Mouse (Mus musculus) left cerebral cortex, adult 2 months (tissue): ENCODE measurements around the gene Zdhhc22. TPM values are rescaled to one million over a fixed set of nuclear protein-coding genes. Genes with fewer than 3 reads are reported as not detected.

ENCODE experiments used
- DNase-seq, 2 experiments: peaks; one replicate each; pipeline ENCODE4 v3.0.0; 2021 to 2022; ENCODE audit warnings: low spot score in 2 of 2, mixed read lengths in 1 of 2; ENCODE audit errors: extremely low spot score in 1 of 2
- H3K27ac ChIP-seq: fragments of 200-600 bp; 2 replicates; pipeline ENCODE4 v1.8.1; 2022
- H3K4me3 ChIP-seq: fragments of 200-600 bp; 2 replicates; pipeline ENCODE4 v1.8.1; 2022
- CTCF ChIP-seq: fragments of 200-600 bp; IDR thresholded peaks from 2 replicates; pipeline ENCODE4 v1.8.1; 2022; ENCODE audit warnings: antibody characterized with exemption, mild to moderate bottlenecking, moderate library complexity
- intact Hi-C: fragments of 180-260 bp; cut with DNase I; formaldehyde crosslinking; loops from one replicate; pipeline ENCODE4 v1.15.1; 2025
- total RNA-seq, 2 experiments: library from RNA; stranded (reverse); gene quantifications; 2 replicates each; pipeline ENCODE4 v1.2.3; 2021

Gene Zdhhc22
- total RNA-seq, 2 experiments from 2014 or later = 59.1 to 61.3 TPM

DNA sequence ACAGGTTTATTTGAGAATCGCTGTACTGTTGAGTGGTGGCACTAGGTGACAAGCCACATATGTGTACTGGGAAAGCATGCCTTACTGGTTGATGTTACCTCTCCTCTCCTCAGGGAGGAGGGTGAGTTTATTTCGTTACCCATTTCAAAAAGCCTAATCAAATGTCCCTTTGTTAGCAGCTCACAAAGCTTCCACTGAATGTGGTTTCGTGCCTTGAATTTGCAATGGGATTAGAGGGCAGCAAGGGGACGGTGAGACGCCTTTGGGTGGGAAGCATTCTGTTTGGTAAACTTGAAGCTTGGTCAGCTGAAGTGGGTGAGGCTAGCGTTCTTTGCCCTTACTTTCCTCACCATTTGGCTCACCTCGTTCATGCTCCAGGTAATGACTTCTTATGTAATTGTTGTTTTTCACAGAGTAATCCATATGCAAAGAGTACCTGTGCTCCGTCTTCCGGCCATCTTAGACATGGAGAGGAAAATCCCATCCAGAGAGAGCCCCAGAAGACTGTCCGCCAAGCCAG, 37.8 kb downstream of the Zdhhc22 start:
- Histone ChIP-seq H3K4me3 (peak overlapping the region; percentile 20; the same call in 1 of the 2 replicates), H3K27ac (peak overlapping the region; percentile 41)
- DNase-seq = no peak
- TF ChIP-seq CTCF = no peak; the same call in 1 of the 2 replicates
- intact Hi-C loops = no loop called here

DNA sequence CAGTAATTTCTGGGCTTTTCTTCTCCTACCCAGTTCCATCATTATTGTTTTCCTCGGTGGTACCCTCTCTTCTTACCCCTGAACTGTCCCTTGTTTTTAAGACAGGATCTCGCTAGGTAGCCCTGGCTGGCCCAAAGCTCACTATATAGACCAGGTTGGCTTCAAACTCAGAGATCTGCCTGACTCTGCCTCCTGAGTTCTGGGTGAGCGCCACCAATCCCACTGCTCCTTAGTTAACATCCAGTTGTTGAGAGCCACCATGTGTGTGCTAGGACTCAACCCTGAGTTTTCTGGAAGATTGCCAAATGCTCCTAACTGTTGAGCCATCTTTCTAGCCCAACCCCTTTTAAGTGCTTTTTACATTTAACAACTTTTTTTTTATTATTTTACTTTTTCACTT, 39.3 kb downstream of the Zdhhc22 start:
- intact Hi-C loops = no loop called here
- Histone ChIP-seq H3K4me3 (no peak overlapping the region), H3K27ac (no peak overlapping the region)
- no peak for TF ChIP-seq CTCF
- DNase-seq = no peak

DNA sequence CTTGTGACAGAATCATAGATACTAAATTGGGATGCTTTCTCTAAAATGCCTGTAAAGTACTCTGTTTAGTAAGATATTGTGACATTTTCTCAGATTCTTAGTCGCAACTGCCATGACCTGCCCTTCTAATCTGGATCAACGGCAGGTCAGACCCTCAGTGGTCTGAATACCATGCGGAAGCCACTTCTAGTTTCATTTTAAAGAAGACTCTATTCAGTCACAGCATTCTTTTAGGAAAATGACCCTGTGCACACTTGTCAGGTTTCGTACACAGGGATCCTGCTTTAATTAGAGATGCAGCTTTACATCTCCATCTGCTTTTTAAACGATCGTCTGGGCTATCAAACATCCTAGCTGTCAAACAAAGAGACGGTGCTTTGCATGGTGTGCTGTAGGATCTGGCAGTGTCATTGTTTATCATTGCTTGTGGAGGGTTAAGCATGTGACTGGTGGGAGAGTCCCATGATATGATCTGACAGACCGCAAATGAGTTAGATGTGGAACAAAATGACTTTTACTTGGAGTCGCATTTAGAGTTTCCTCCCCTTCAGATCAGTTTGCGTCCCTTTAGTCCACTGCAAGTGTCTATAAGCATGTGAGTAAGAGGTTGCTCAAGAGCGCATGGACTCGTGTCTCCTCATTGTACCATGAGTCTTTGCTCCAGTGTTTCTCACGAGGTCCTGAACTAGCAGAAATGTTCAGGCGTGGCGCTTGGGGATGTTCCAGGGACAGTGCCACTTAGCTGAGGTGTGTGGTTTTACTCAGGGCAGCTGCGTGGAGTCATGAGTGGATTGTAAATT, 39.9 kb downstream of the Zdhhc22 start:
- TF ChIP-seq CTCF = no peak
- Histone ChIP-seq H3K27ac (peak overlapping the region; percentile 63), H3K4me3 (peak overlapping the region; percentile 20; the same call in 1 of the 2 replicates)
- intact Hi-C loops = no loop called here
- no peak for DNase-seq

DNA sequence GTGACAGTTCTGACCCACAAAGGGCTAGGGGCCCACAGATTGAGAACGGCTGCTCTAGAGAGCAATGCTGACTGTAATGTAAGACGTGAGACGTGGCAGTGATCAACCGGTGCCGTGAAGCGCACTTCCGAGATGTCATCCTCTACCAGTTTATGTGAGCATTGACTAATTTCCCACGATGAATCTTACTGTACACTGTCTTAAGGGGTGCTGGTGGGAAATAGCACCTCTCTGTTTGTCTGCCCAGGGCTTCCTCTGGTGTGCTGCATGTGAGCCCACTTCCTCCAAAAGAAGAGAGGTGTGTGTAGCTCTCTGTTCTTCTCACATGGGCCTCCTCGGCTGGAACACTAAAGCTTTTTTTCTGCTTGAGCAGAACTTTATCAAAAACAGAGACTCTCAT, 40.7 kb downstream of the Zdhhc22 start:
- intact Hi-C loops = no loop called here
- no peak for DNase-seq
- Histone ChIP-seq H3K27ac (peak overlapping the region; percentile 100; the same call in 1 of the 2 replicates), H3K4me3 (peak overlapping the region; percentile 72)
- no peak for TF ChIP-seq CTCF

DNA sequence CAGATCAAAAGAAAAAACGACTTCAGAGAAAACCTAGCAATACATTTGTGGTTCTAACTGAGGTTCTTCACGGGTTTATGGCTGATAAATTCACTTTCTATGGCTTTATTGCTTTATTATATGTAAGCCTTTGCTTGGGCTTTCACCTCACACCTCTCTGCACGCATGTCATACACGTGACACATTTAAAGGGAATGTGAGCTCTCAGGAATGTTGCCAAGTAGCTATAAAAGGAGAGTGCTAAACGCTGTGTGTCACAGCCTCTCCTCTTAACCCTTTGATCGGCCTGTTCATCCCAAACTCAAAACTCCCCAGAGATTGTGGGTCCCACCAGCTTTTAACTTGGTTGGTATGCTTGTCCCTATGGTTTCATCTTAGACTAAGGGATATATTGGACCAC, 41.6 kb downstream of the Zdhhc22 start:
- TF ChIP-seq CTCF = no peak
- H3K27ac ChIP-seq = peak overlapping the region; percentile 100
- DNase-seq = no peak
- intact Hi-C loops = no loop called here
- peak overlapping the region; percentile 72 for H3K4me3 ChIP-seq

DNA sequence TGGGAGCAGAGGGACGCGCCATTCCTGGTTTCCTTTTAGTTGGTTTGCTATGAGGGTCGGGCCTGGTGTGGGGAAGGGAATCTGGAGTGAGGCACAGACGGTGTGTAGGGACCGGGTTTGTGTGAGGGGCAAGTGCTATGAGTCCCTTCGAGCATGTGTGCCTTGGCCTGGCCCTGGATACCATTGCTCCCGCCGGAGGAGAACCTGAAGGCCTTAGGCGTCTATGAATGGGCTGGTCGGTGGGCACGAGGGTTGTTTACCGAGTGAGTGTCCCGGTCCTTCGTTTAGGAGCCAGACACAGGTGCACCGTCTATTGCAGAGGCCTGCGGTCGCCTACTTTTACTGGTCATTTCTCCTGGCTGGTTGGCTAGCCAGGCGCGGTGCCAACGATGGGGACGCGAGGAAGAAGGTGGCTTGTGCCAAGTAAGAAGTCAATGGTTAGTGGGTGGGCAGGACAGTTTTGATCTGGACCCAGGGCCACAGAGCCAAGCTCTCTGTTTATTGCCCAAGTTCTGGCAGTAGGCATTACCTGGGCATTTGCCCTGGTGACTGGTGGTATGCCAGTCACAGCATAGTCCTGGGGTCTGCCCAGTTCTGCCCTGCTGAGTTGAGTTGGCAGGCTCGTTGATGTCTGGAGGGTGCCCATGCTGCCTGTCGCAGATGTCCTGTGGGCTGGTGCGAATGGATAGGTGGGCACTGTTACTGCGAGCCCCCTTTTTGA, 42.4 kb downstream of the Zdhhc22 start:
- peak overlapping the region; percentile 72 for H3K4me3 ChIP-seq
- TF ChIP-seq CTCF = no peak

DNA sequence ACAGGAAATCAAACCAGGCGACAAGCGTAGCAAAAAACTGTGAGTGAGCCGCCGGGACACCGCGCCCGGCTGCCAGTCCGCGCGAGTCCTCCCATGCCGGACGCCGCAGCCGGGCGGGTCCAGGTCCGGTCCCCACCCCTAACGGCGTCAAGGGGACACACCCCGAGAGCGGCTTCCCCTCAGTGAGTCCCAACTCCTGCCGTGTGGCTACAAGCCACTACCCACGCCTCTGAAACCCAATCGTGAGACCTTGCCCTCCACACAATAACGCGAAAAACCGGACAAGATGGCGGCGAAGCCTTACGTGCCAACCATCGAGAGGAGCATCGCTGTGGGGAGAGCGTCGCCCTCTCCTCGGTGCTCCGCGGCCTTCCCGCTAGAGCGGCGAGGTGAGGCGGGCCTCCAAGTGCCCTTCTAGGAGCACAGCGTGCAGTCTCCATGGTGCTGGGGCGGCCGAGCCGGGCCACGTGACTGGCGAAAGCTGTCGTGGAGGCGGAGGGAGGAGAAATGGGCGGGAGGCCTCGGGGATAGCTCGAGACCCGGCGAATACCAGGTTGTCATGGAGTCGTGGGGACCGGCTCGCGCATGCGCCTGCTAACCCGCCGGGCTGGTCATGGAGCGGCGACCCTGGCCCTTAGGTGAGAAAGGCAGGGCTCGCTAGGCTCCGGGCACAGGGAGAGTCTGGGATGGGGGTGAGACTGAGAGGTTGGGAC, 43.2 kb downstream of the Zdhhc22 start, which contains the start of gene Cipc:
Cipc (plus strand) TSS at position 182 of the 713 bp plus-strand sequence.
- peak; percentile 98 to 99 for DNase-seq
- Histone ChIP-seq H3K4me3 (peak within 1 kb of the TSS; percentile 72), H3K27ac (peak within 1 kb of the TSS; percentile 100)
- intact Hi-C loops = loop anchor here (1.0 to 2.0 kb wide), 3 partner anchors 28 to 178 kb away; no protein-coding TSS in a partner anchor
- no peak; the same call in 1 of the 2 replicates for TF ChIP-seq CTCF

More for the DNA sequence above, 42.4 kb downstream of the Zdhhc22 start:
- DNase-seq = peak; percentile 62 to 63
- intact Hi-C loops = loop anchor here (2.0 kb wide), 2 partner anchors 27 to 53 kb away; no protein-coding TSS in a partner anchor
- peak overlapping the region; percentile 100 for H3K27ac ChIP-seq

DNA sequence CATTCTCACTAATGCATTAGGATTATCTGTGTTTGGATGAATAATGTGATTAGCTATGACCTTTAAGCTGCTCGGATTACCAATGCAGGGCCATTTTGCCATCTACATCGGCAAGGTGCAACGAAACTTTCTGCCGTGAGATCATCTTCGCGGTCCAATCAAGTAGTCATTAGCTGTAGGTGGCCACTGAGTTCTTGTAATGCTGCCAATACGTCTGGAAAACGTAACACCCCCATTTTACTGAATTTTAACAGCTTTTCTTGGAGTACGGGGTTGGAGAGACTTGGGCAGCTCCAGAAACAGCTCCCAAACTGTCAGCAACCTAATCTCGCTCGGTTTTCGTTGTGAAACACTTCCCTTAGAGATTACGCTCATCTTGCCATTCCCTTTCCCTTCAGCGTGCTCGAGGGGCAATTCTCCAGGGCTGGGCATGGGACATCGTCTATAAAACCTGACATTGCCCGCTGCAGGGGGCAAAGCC, 43.9 kb downstream of the Zdhhc22 start:
- TF ChIP-seq CTCF = no peak
- intact Hi-C loops = loop anchor here (1.0 to 2.0 kb wide), 3 partner anchors 28 to 177 kb away; no protein-coding TSS in a partner anchor
- DNase-seq = no peak
- Histone ChIP-seq H3K4me3 (peak overlapping the region; percentile 72), H3K27ac (peak overlapping the region; percentile 100)

DNA sequence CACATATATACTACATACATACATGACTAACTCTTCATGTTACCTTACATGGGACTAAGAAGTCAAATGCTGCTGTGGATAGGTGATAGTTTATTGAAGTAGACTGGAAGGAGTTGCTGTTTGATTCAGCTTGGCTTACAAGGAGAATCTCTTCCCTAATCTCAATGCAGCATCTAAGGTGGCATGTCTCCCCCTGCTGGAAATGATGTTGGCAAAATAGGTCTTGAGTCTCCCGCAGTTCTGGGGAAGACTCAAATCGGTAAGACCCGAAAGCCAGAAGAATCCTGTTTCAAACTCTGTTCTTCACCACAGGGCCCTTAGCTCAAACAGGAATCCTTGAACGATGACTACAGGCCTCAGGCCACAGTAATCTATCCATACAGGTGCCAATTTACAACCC, 45.1 kb downstream of the Zdhhc22 start:
- H3K27ac ChIP-seq = peak overlapping the region; percentile 100
- peak; percentile 74 to 77 for DNase-seq
- no peak overlapping the region for H3K4me3 ChIP-seq
- TF ChIP-seq CTCF = peak; percentile 82
- intact Hi-C loops = loop anchor here (1.0 kb wide), 1 partner anchor 150 kb away; no protein-coding TSS in a partner anchor

DNA sequence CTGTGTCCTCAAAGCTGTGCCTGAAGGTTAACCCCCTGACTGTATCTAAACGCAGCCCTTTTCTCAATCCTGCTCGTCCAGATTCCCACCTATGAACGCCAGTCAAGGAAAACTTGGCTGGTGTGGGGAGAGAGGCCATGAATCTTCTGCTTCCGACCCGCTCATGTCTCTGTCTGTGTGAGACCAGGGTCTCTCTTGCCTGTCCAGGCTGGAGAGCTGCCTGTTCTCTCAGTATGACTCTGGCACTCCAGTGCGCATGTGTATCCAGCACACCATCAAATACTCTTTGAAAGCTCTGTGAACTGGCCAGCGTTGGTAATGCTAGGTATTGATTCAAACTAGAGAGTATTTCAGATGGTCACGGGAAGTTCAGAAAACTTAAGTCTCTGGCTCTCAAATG, 46.8 kb downstream of the Zdhhc22 start:
- H3K4me3 ChIP-seq = no peak overlapping the region
- DNase-seq = no peak
- intact Hi-C loops = no loop called here
- H3K27ac ChIP-seq = no peak overlapping the region
- no peak for TF ChIP-seq CTCF

DNA sequence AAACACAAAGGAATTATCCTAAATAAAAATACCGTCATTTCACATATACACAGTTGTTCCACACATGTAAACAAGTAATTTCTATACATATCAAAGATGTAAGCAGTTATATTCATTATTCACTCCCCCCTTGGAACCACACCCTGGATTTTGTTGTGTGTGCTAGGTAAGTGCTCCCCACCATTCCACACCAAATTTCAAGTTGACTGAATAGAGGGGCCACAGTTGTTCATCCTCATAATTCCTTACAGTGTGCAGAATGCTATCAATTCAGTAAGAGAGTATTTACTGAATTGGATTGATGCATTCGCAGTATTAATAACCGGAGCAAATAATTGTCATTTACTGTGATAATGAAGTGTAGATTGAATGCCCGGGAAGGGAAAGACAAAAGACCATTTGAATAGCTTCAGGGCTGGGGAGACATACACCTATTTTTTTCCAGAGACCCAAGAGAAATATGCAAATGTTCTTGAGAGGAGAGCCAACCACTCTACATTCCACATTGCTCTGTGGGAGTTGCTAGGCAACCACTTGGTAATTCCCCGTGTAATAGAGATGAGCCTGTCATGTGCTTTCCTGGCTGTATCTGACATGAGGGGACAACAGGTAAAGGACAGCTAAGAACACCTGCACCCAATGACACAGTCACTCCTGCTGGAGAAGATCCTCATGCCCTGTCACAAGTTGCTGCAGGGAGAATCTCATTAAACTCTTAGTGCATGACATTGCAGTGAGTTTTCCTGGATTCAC, 48.3 kb downstream of the Zdhhc22 start:
- Histone ChIP-seq H3K27ac (peak overlapping the region; percentile 72), H3K4me3 (0 out of 2 replicates have a peak overlapping the region, but pooled peaks have one; percentile 11)
- DNase-seq = no peak
- intact Hi-C loops = no loop called here
- TF ChIP-seq CTCF = no peak
